Mouse (Mus musculus): ENCODE measurements at regions not wholly inside any gene's neighbourhood (a gene's known extent, or its start where the extent isn't known, plus 50 kb on each side); places are given as distances from the start of the nearest gene placed in this dataset.

GRCm38 (mm10) chr13:79885959-79886358 is 997.2 kb upstream of the Arrdc3 start:
- no peak for TF ChIP-seq NANOG (IDR thresholded peaks at IDR 0.05; ENCODE audit: borderline replicate concordance, low read length)
- TF ChIP-seq POU5F1 (IDR thresholded peaks at IDR 0.05; ENCODE audit: borderline replicate concordance, low read length): no peak
- no peak for TF ChIP-seq CTCF (conservative IDR thresholded peaks at IDR 0.05; ENCODE audit: low read length)
- Histone ChIP-seq H3K4me3 (replicated peaks; ENCODE audit: low read length) (no peak overlapping the region), H3K9me3 (ENCODE audit: low read length) (no peaks in the 10 kb centered on the region)

DNA sequence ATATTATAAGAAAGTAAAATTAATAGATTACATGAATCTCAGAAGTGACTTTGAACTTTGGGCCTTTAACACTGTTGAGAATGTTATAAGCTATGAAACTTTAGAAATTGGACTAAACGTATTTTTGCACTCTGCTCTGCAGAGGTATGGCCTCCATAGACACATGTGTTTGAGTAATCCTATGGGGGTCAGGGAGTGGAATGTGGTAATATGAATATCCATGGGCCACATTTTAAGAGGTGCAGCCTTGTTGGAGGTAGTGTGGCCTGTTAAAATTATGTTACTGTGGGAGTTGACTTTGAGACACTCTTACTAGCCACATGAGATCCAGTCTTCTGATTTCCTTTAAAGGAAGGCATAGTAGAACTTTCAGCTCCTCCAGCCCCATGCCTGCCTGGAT is 996.8 kb upstream of the Arrdc3 start:
- H3K9me3 ChIP-seq (ENCODE audit: low read length): no peaks in the 10 kb centered on the region
- H3K4me3 ChIP-seq (replicated peaks; ENCODE audit: low read length): no peak overlapping the region
- 0 out of 2 replicates have a peak, but pooled peaks cover under 1% of the 10 kb centered on the region for H3K36me3 ChIP-seq (ENCODE audit: insufficient read depth, low read length)
- no peaks in the 10 kb centered on the region for H3K27me3 ChIP-seq (ENCODE audit: insufficient read depth, low read length)
- TF ChIP-seq POU5F1 (IDR thresholded peaks at IDR 0.05; ENCODE audit: borderline replicate concordance, low read length) (no peak), NANOG (IDR thresholded peaks at IDR 0.05; ENCODE audit: borderline replicate concordance, low read length) (no peak)
- H3K4me1 ChIP-seq (replicated peaks; ENCODE audit: low read depth, low read length): peaks cover 3% of the 10 kb centered on the region; the same call in 1 of the 2 replicates

More at GRCm38 (mm10) chr13:79885959-79886358, 997.2 kb upstream of the Arrdc3 start:
- Histone ChIP-seq H3K27me3 (ENCODE audit: insufficient read depth, low read length) (no peaks in the 10 kb centered on the region), H3K36me3 (ENCODE audit: insufficient read depth, low read length) (0 out of 2 replicates have a peak, but pooled peaks cover 3% of the 10 kb centered on the region), H3K4me1 (replicated peaks; ENCODE audit: low read depth, low read length) (peaks cover 3% of the 10 kb centered on the region; the same call in 1 of the 2 replicates)
